Mouse (Mus musculus): ENCODE measurements at regions not wholly inside any gene's neighbourhood (a gene's known extent, or its start where the extent isn't known, plus 50 kb on each side); places are given as distances from the start of the nearest gene placed in this dataset.

DNA sequence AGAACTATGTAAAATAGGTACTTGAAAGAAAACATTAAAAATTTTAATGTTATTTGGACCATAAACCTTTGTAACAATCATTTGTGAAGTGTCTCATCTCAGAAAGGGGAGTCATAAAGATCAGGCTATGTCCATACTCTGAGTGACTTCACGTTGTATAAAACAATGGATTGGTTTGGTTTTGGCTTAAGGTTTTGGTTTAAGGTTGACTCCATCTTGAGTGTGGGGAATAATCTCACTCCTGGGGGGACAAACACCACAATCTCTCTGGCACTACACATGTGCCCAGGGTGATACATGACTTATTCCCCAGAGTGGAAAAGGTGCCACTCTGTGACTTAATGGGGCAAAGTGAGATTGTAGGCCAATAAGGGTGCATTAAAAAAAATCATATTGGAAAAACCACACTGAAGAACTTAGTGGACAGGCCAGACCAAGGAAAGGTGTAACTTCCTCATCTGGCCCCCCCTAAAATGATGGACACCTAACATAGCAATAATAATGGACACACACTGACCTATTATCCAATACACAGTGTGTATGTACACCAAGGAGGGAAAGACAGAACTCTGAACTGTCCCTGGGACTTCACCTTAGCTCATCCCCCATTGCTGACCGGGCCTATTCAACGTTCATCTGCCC lies 89.2 kb upstream of the Cpsf6 start:
- Histone ChIP-seq H3K9ac (ENCODE audit: insufficient read depth, low read depth) (no peak overlapping the region), H3K4me1 (ENCODE audit: control insufficient read depth in 1 of 2, insufficient read depth in 2 of 2) (peaks cover 0 to 15% of the 10 kb centered on the region in 2 experiments; a peak in 2 of 4 replicates), H3K9me3 (replicated peaks; ENCODE audit: low read length) (peaks cover 7% of the 10 kb centered on the region), H3K36me3 (replicated peaks in 1 of 2; ENCODE audit: control insufficient read depth in 1 of 2, insufficient read depth in 1 of 2, low read length in 1 of 2) (no peaks in the 10 kb centered on the region), H3K4me2 (ENCODE audit: insufficient read depth, low read depth, poor library complexity, severe bottlenecking) (no peak overlapping the region), H3K27ac (ENCODE audit: insufficient read depth, low read depth) (no peak overlapping the region), H3K79me2 (replicated peaks; ENCODE audit: control insufficient read depth, extremely low read depth, insufficient read depth, poor library complexity, severe bottlenecking) (no peaks in the 10 kb centered on the region), H3K27me3 (replicated peaks) (no peaks in the 10 kb centered on the region), H3K4me3 (replicated peaks in 1 of 3; ENCODE audit: low read depth in 2 of 3, low read length in 2 of 3, poor library complexity in 1 of 3) (no peak overlapping the region)
- no peak for DNase-seq (ENCODE audit: extremely low read depth)
- dilution Hi-C loops (cut with MboI; ENCODE audit: extremely low pct_ligation_motif_present, extremely low pct_unique_long_range_greater_than_20kb, low sequenced_read_pairs) (no loop called here), in situ Hi-C loops (cut with MboI; ENCODE audit: low pct_ligation_motif_present, low pct_unique_long_range_greater_than_20kb, low sequenced_read_pairs) (no loop called here)
- TF ChIP-seq ELF1 (IDR thresholded peaks at IDR 0.05; ENCODE audit: low read depth, low read length) = no peak
- TF ChIP-seq SIN3A (IDR thresholded peaks at IDR 0.05; ENCODE audit: low read length) = no peak
- TF ChIP-seq JUN (IDR thresholded peaks at IDR 0.05; ENCODE audit: insufficient read depth, low read depth, low read length) = no peak
- TF ChIP-seq NRF1 (IDR thresholded peaks at IDR 0.05; ENCODE audit: low read depth, low read length) = no peak
- TF ChIP-seq MEF2A (IDR thresholded peaks at IDR 0.05; ENCODE audit: borderline replicate concordance, low read depth, low read length) = no peak
- TF ChIP-seq TCF12 (IDR thresholded peaks at IDR 0.05; ENCODE audit: low read depth, low read length) = no peak
- TF ChIP-seq SMC3 (IDR thresholded peaks at IDR 0.05; ENCODE audit: low read depth, low read length) = no peak
- TF ChIP-seq ETS1 (conservative IDR thresholded peaks at IDR 0.05; ENCODE audit: low read depth, low read length) = no peak
- TF ChIP-seq ZNF384 (IDR thresholded peaks at IDR 0.05; ENCODE audit: low read depth, low read length) = no peak
- no peak for TF ChIP-seq ZKSCAN1 (IDR thresholded peaks at IDR 0.05; ENCODE audit: borderline replicate concordance, low read depth, low read length)
- no peak for TF ChIP-seq MAX (IDR thresholded peaks at IDR 0.05; ENCODE audit: low read length)
- no peak for TF ChIP-seq USF1 (IDR thresholded peaks at IDR 0.05; ENCODE audit: low read depth, low read length)
- no peak for TF ChIP-seq NELFE (IDR thresholded peaks at IDR 0.05; ENCODE audit: low read depth, low read length)
- TF ChIP-seq JUND (conservative IDR thresholded peaks at IDR 0.05; ENCODE audit: low read depth, low read length) = no peak
- TF ChIP-seq RCOR1 (conservative IDR thresholded peaks at IDR 0.05; ENCODE audit: low read depth, low read length) = no peak
- no peak for TF ChIP-seq MYC (IDR thresholded peaks at IDR 0.05; ENCODE audit: low read depth, low read length)

DNA sequence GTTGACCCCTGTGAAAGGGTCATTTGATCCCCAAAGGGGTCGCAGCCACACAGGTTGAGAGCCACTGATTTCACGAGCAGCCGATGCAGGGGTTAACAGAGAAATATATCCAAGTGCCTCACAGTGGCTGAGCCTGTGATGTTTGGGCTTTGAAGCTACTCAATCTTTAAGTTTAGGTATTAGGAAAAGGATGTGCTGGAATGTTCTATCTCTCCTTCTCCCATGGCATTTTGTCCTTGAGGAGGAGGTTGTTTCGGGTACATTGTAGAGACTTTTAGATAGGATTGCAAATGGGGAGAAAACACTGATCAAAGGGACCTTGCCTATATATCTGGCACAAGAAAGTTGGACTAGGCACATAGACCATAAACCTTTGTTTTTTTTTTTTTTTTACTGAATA lies 88.6 kb upstream of the Cpsf6 start:
- in situ Hi-C loops (cut with MboI; ENCODE audit: low pct_ligation_motif_present, low pct_unique_long_range_greater_than_20kb, low sequenced_read_pairs) (no loop called here), dilution Hi-C loops (cut with MboI; ENCODE audit: extremely low pct_ligation_motif_present, extremely low pct_unique_long_range_greater_than_20kb, low sequenced_read_pairs) (no loop called here)
- peaks cover 0 to 15% of the 10 kb centered on the region in 2 experiments; a peak in 2 of 4 replicates for H3K4me1 ChIP-seq (ENCODE audit: control insufficient read depth in 1 of 2, insufficient read depth in 2 of 2)
- H3K27me3 ChIP-seq (replicated peaks) = no peaks in the 10 kb centered on the region
- H3K4me3 ChIP-seq (replicated peaks in 1 of 3; ENCODE audit: low read depth in 2 of 3, low read length in 2 of 3, poor library complexity in 1 of 3) = no peak overlapping the region
- H3K4me2 ChIP-seq (ENCODE audit: insufficient read depth, low read depth, poor library complexity, severe bottlenecking) = no peak overlapping the region
- DNase-seq (ENCODE audit: extremely low read depth) = no peak
- TF ChIP-seq IRF4 (IDR thresholded peaks at IDR 0.05; ENCODE audit: low read depth, low read length) (no peak), ZNF384 (IDR thresholded peaks at IDR 0.05; ENCODE audit: low read depth, low read length) (no peak), MYC (IDR thresholded peaks at IDR 0.05; ENCODE audit: low read depth, low read length) (no peak), USF2 (conservative IDR thresholded peaks at IDR 0.05; ENCODE audit: low read depth, low read length) (no peak), NELFE (IDR thresholded peaks at IDR 0.05; ENCODE audit: low read depth, low read length) (no peak), JUN (IDR thresholded peaks at IDR 0.05; ENCODE audit: insufficient read depth, low read depth, low read length) (no peak), CHD1 (IDR thresholded peaks at IDR 0.05; ENCODE audit: low read depth, low read length) (no peak)
- H3K9me3 ChIP-seq (replicated peaks; ENCODE audit: low read length) = peaks cover under 1% of the 10 kb centered on the region
- H3K27ac ChIP-seq (ENCODE audit: insufficient read depth, low read depth) = no peak overlapping the region
- H3K9ac ChIP-seq (ENCODE audit: insufficient read depth, low read depth) = no peak overlapping the region
- no peaks in the 10 kb centered on the region for H3K79me2 ChIP-seq (replicated peaks; ENCODE audit: control insufficient read depth, extremely low read depth, insufficient read depth, poor library complexity, severe bottlenecking)
- H3K36me3 ChIP-seq (replicated peaks in 1 of 2; ENCODE audit: control insufficient read depth in 1 of 2, insufficient read depth in 1 of 2, low read length in 1 of 2) = no peaks in the 10 kb centered on the region

Measured in CH12.LX (cell line).